Mouse (Mus musculus): ENCODE measurements around the gene Npy5r. TPM values are rescaled to one million over a fixed set of nuclear protein-coding genes. Genes with fewer than 3 reads are reported as not detected.

Gene Npy5r
- polyA plus RNA-seq, 1 experiment from 2014 or later, result 0.15 TPM

GRCm38 (mm10) chr8:66698011-66698410 is 10.1 kb upstream of the Npy5r start:
- H3K9me3 ChIP-seq (ENCODE audit: control insufficient read depth, low read length), result no peaks in the 10 kb centered on the region
- no peaks in the 10 kb centered on the region for H3K36me3 ChIP-seq (ENCODE audit: control insufficient read depth, insufficient read depth, low read length)
- ATAC-seq (ENCODE audit: low FRiP score, low TSS enrichment) (no peak), DNase-seq (ENCODE audit: low spot score) (no peak)
- H3K9ac ChIP-seq (ENCODE audit: low read length), result no peak overlapping the region
- H3K4me1 ChIP-seq (replicated peaks; ENCODE audit: control insufficient read depth, insufficient read depth), result no peaks in the 10 kb centered on the region
- H3K4me3 ChIP-seq (ENCODE audit: low read depth, low read length), result peak overlapping the region; percentile 32; the same call in 1 of the 2 replicates
- H3K27me3 ChIP-seq (ENCODE audit: control insufficient read depth, insufficient read depth, low read length), result no peaks in the 10 kb centered on the region
- 7% methylated on average over 7 of the region's 7 CpGs for WGBS
- peak overlapping the region; percentile 53 for H3K4me2 ChIP-seq (replicated peaks; ENCODE audit: low read depth)
- TF ChIP-seq EP300 (optimal IDR thresholded peaks at IDR 0.05) (no peak), CTCF (IDR thresholded peaks at IDR 0.05; ENCODE audit: low read depth) (no peak)
- no peak overlapping the region for H3K27ac ChIP-seq (replicated peaks)

- Histone ChIP-seq H3K27me3 (ENCODE audit: control insufficient read depth, insufficient read depth, low read length) (no peaks in the 10 kb centered on the region), H3K9me3 (ENCODE audit: control insufficient read depth, low read length) (no peaks in the 10 kb centered on the region), H3K9ac (ENCODE audit: low read length) (no peak within 1 kb of the TSS), H3K27ac (replicated peaks) (no peak within 1 kb of the TSS), H3K4me1 (replicated peaks; ENCODE audit: control insufficient read depth, insufficient read depth) (no peaks in the 10 kb centered on the region), H3K4me3 (ENCODE audit: low read depth, low read length) (peak within 1 kb of the TSS; percentile 32), H3K4me2 (replicated peaks; ENCODE audit: low read depth) (peak within 1 kb of the TSS; percentile 53), H3K36me3 (ENCODE audit: control insufficient read depth, insufficient read depth, low read length) (no peaks in the 10 kb centered on the region)
- WGBS, result under 1% methylated on average over 30 of the region's 30 CpGs
- DNase-seq (ENCODE audit: low spot score), result peak; percentile 53
- peak; percentile 56; the same call in 1 of the 2 replicates for ATAC-seq (ENCODE audit: low FRiP score, low TSS enrichment)
- TF ChIP-seq EP300 (optimal IDR thresholded peaks at IDR 0.05) (no peak), CTCF (IDR thresholded peaks at IDR 0.05; ENCODE audit: low read depth) (peak; percentile 81)
Observed at GRCm38 (mm10) chr8:66696970-66697843, 9.3 kb upstream of the Npy5r start, which contains the start of gene Npy1r. Gene Npy1r (plus strand): TSS chr8:66697192.

- DNase-seq (ENCODE audit: low spot score) (no peak), ATAC-seq (ENCODE audit: low FRiP score, low TSS enrichment) (no peak)
- Histone ChIP-seq H3K27ac (replicated peaks) (no peak overlapping the region), H3K4me3 (ENCODE audit: low read depth, low read length) (no peak overlapping the region), H3K9ac (ENCODE audit: low read length) (no peak overlapping the region), H3K27me3 (ENCODE audit: control insufficient read depth, insufficient read depth, low read length) (no peaks in the 10 kb centered on the region), H3K9me3 (ENCODE audit: control insufficient read depth, low read length) (no peaks in the 10 kb centered on the region), H3K4me1 (replicated peaks; ENCODE audit: control insufficient read depth, insufficient read depth) (no peaks in the 10 kb centered on the region), H3K4me2 (replicated peaks; ENCODE audit: low read depth) (no peak overlapping the region), H3K36me3 (ENCODE audit: control insufficient read depth, insufficient read depth, low read length) (no peaks in the 10 kb centered on the region)
- TF ChIP-seq CTCF (IDR thresholded peaks at IDR 0.05; ENCODE audit: low read depth), result no peak
- TF ChIP-seq EP300 (optimal IDR thresholded peaks at IDR 0.05), result no peak
- 78% methylated on average over 5 of the region's 5 CpGs for WGBS
Observed at GRCm38 (mm10) chr8:66690402-66690801, 2.5 kb upstream of the Npy5r start.

GRCm38 (mm10) chr8:66688799-66689198 is 871 bp upstream of the Npy5r start:
- ATAC-seq (ENCODE audit: low FRiP score, low TSS enrichment), result no peak
- 50% methylated on average over 4 of the region's 4 CpGs for WGBS

GRCm38 (mm10) chr8:66688395-66688794 is 467 bp upstream of the Npy5r start:
- H3K4me1 ChIP-seq (replicated peaks; ENCODE audit: control insufficient read depth, insufficient read depth), result no peaks in the 10 kb centered on the region
- H3K9ac ChIP-seq (ENCODE audit: low read length), result no peak overlapping the region
- no peaks in the 10 kb centered on the region for H3K36me3 ChIP-seq (ENCODE audit: control insufficient read depth, insufficient read depth, low read length)
- TF ChIP-seq CTCF (IDR thresholded peaks at IDR 0.05; ENCODE audit: low read depth), result no peak
- TF ChIP-seq EP300 (optimal IDR thresholded peaks at IDR 0.05), result no peak
- ATAC-seq (ENCODE audit: low FRiP score, low TSS enrichment) (no peak), DNase-seq (ENCODE audit: low spot score) (no peak)
- H3K4me2 ChIP-seq (replicated peaks; ENCODE audit: low read depth), result no peak overlapping the region
- H3K27ac ChIP-seq (replicated peaks), result no peak overlapping the region
- no peaks in the 10 kb centered on the region for H3K9me3 ChIP-seq (ENCODE audit: control insufficient read depth, low read length)
- no peak overlapping the region for H3K4me3 ChIP-seq (ENCODE audit: low read depth, low read length)
- H3K27me3 ChIP-seq (ENCODE audit: control insufficient read depth, insufficient read depth, low read length), result no peaks in the 10 kb centered on the region
- 47% methylated on average over 6 of the region's 6 CpGs for WGBS

More at GRCm38 (mm10) chr8:66688799-66689198, 871 bp upstream of the Npy5r start:
- no peak for DNase-seq (ENCODE audit: low spot score)
- Histone ChIP-seq H3K4me1 (replicated peaks; ENCODE audit: control insufficient read depth, insufficient read depth) (no peaks in the 10 kb centered on the region), H3K9ac (ENCODE audit: low read length) (no peak overlapping the region), H3K4me3 (ENCODE audit: low read depth, low read length) (no peak overlapping the region), H3K36me3 (ENCODE audit: control insufficient read depth, insufficient read depth, low read length) (no peaks in the 10 kb centered on the region), H3K4me2 (replicated peaks; ENCODE audit: low read depth) (no peak overlapping the region), H3K27me3 (ENCODE audit: control insufficient read depth, insufficient read depth, low read length) (no peaks in the 10 kb centered on the region), H3K9me3 (ENCODE audit: control insufficient read depth, low read length) (no peaks in the 10 kb centered on the region), H3K27ac (replicated peaks) (no peak overlapping the region)
- TF ChIP-seq CTCF (IDR thresholded peaks at IDR 0.05; ENCODE audit: low read depth) (no peak), EP300 (optimal IDR thresholded peaks at IDR 0.05) (no peak)

- Histone ChIP-seq H3K9me3 (ENCODE audit: control insufficient read depth, low read length) (no peaks in the 10 kb centered on the region), H3K27me3 (ENCODE audit: control insufficient read depth, insufficient read depth, low read length) (no peaks in the 10 kb centered on the region), H3K36me3 (ENCODE audit: control insufficient read depth, insufficient read depth, low read length) (no peaks in the 10 kb centered on the region), H3K4me1 (replicated peaks; ENCODE audit: control insufficient read depth, insufficient read depth) (no peaks in the 10 kb centered on the region), H3K9ac (ENCODE audit: low read length) (no peak overlapping the region), H3K4me2 (replicated peaks; ENCODE audit: low read depth) (no peak overlapping the region), H3K27ac (replicated peaks) (no peak overlapping the region), H3K4me3 (ENCODE audit: low read depth, low read length) (no peak overlapping the region)
- 59% methylated on average over 2 of the region's 2 CpGs for WGBS
- ATAC-seq (ENCODE audit: low FRiP score, low TSS enrichment) (peak; percentile 83; the same call in 1 of the 2 replicates), DNase-seq (ENCODE audit: low spot score) (no peak)
- no peak for TF ChIP-seq EP300 (optimal IDR thresholded peaks at IDR 0.05)
Observed at GRCm38 (mm10) chr8:66681261-66681660, 6.7 kb downstream of the Npy5r start.

Measured in stomach, postnatal 0 days (tissue).